Mouse (Mus musculus) ES-E14 (cell line): ENCODE measurements around the gene Ptpru.

Source experiments
- HCFC1 ChIP-seq: IDR thresholded peaks from 2 replicates; pipeline ENCODE4 v1.6.1; 2012; ENCODE audit warnings: low read length, inconsistent platforms, borderline replicate concordance; ENCODE audit not compliant: insufficient read depth
- MAFK ChIP-seq: IDR thresholded peaks from 2 replicates; pipeline ENCODE4 v1.6.1; 2014; ENCODE audit warnings: mild to moderate bottlenecking, low read depth, low read length, inconsistent platforms; ENCODE audit not compliant: insufficient read depth
- ZNF384 ChIP-seq: IDR thresholded peaks from 2 replicates; pipeline ENCODE4 v1.6.1; 2012; ENCODE audit warnings: low read depth, low read length, inconsistent platforms

DNA sequence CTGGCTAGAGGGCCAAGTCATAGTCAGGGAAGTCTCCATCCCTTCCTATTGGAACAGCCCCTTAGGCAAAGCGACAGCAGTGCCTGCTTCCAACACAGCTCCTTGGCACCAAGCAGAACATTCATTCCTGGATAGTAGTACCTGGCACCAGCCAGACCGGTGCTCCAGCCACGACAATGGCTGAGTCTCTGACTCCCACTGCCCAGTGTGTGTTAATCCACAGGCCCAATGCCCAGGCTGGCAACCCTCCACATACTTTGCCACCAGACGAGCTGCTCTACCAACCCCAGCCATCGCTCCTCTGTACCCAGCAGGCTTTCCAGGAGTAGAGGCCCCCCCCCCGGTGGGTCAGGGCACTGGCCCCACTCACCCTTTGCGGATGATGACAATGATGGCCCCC, 40.6 kb downstream of the Ptpru start:
- TF ChIP-seq MAFK (no peak), ZNF384 (no peak), HCFC1 (no peak)
